In genomic region chr9:123760806-123761205, GRCm38 (mm10) we compare ENCODE assay signal across 21 mouse cellular contexts.
"Had no signal": no experiment of that assay in that cellular context is flagged by ENCODE, and none has a peak within 500 bp of the region (broad histone marks: within the 10 kb centered on the region; RNA-seq: fewer than 3 reads in every experiment).

No protein-coding gene starts in this region.

- H3K4me1 ChIP-seq: intestine, embryonic 15.5 days; limb, embryonic 10.5 days; limb, embryonic 13.5 days; liver, embryonic 12.5 days; liver, embryonic 15.5 days; megakaryocyte, embryonic 14.5 days; midbrain, embryonic 10.5 days; neural tube, embryonic 13.5 days had no signal

- H3K27ac ChIP-seq: intestine, embryonic 15.5 days; limb, embryonic 10.5 days; limb, embryonic 13.5 days; liver, embryonic 12.5 days; liver, embryonic 15.5 days; lung, embryonic 15.5 days; midbrain, embryonic 10.5 days; neural tube, embryonic 13.5 days; stomach, postnatal 0 days had no signal

- H3K4me3 ChIP-seq: intestine, embryonic 15.5 days; limb, embryonic 10.5 days; limb, embryonic 13.5 days; liver, embryonic 12.5 days; liver, embryonic 15.5 days; lung, embryonic 15.5 days; megakaryocyte, embryonic 14.5 days; midbrain, embryonic 10.5 days; neural tube, embryonic 13.5 days had no signal

- H3K27me3 ChIP-seq: intestine, embryonic 15.5 days; limb, embryonic 13.5 days; liver, embryonic 12.5 days; liver, embryonic 15.5 days; lung, embryonic 15.5 days; neural tube, embryonic 13.5 days had no signal

- H3K36me3 ChIP-seq: intestine, embryonic 15.5 days; limb, embryonic 10.5 days; limb, embryonic 13.5 days; liver, embryonic 12.5 days; liver, embryonic 15.5 days; lung, embryonic 15.5 days; midbrain, embryonic 10.5 days; neural tube, embryonic 13.5 days had no signal

- DNase-seq: kidney, adult 11 months; kidney, adult 9 months; kidney, postnatal 14 days; kidney, postnatal 4 days; liver; lung, adult 18-20 months; lung, postnatal 10 days; lung, postnatal 36 days; midbrain, embryonic 14.5 days; retina, postnatal 1 day; right cerebral cortex, postnatal 25 days had no signal
